Mouse (Mus musculus) liver, postnatal 0 days (tissue): ENCODE results near the gene Ccdc159.

Source experiments
- CTCF ChIP-seq: sonication (generic); IDR thresholded peaks from 2 replicates; pipeline ENCODE4 v1.5.1; 2016; ENCODE audit warnings: antibody characterized with exemption, low read depth
- EP300 ChIP-seq: IDR thresholded peaks from 2 replicates; pipeline ENCODE4 v1.6.1; 2016; ENCODE audit warnings: antibody characterized with exemption, low read depth, mild to moderate bottlenecking

- TF ChIP-seq CTCF (peak; percentile 83), EP300 (no peak)
Measured at GRCm38 (mm10) chr9:21977972-21978371, 50.7 kb downstream of the Ccdc159 start.
